Mouse (Mus musculus) ES-Bruce4 (cell line): ENCODE results near the gene Rab4a.

Source experiments
- CTCF ChIP-seq: IDR thresholded peaks from one replicate; pipeline ENCODE4 v1.8.1; 2011; ENCODE audit warnings: low read depth, low read length
- EP300 ChIP-seq: IDR thresholded peaks from 2 replicates; pipeline ENCODE4 v1.6.1; 2011; ENCODE audit warnings: low read depth, low read length; ENCODE audit not compliant: insufficient read depth
- POLR2A ChIP-seq: IDR thresholded peaks from one replicate; pipeline ENCODE4 v1.8.1; 2011; ENCODE audit warnings: low read length; ENCODE audit not compliant: insufficient read depth

DNA sequence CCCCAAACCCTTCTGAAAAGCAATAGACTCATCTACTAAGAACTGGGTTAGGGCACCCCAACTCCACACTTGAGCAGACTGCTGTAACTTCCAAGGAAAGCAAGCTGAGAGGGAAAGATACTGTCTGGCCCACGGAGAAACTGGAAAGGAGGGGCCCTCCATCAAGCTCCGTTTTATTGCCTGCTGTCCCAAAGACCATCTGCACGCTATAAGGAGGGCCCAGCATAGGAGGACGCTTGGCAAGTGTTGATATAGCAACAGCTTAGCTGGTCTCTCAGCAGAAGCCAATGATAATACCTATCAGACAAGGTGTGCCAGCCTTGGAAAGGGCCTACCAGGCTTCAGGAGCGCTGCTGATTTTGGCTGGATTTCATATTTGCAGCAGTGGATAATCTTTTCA lies 45.8 kb downstream of the Rab4a start:
- TF ChIP-seq CTCF (no peak), POLR2A (no peak), EP300 (no peak)
